Mouse (Mus musculus): ENCODE measurements around the gene Dmxl2.

The Dmxl2 gene

DNA sequence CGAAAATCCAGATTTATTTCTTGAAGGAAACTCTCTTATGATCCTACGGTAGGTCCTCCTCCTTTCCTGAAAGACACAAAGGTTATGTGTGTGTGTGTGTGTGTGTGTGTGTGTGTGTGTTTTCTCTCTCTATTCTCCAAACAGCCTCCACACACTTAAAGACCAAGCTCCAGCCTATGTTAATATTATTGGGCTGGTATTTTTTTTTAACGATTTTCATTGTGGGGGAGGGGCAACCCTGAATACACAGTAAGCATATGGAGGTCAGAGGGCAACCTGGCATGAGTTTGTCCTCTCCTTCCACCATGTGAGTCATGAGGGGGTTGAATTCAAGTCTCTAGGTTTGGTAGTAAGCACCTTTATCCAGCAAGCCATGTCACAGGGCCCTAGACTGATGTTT, 1.6 kb downstream of the Dmxl2 start:
- no peak for DNase-seq (ENCODE audit: low spot score in 2 of 2)

- no peak for DNase-seq (ENCODE audit: low spot score in 2 of 2)
These were observed 2.1 kb downstream of the Dmxl2 start for GRCm38 (mm10) chr9:54499291-54499690.

DNA sequence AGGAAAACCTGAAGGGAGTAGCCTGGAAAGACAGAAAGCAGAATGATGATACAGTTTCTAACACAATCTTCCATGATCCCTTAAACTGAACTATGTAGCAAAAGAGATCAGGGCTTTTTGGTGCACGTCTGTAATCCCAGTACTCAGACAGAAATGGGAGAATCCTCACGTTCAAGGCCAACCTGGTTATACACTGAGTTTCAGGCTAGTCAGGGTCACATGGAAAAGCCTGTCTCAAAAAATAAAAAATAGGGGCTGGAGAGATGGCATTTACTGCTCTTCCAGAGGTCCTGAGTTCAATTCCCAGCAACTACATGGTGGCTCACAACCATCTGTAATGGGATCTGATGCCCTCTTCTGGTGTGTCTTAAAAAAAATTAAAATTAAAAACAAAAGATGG, 11.0 kb downstream of the Dmxl2 start:
- no peak for DNase-seq (ENCODE audit: low spot score in 2 of 2)

DNA sequence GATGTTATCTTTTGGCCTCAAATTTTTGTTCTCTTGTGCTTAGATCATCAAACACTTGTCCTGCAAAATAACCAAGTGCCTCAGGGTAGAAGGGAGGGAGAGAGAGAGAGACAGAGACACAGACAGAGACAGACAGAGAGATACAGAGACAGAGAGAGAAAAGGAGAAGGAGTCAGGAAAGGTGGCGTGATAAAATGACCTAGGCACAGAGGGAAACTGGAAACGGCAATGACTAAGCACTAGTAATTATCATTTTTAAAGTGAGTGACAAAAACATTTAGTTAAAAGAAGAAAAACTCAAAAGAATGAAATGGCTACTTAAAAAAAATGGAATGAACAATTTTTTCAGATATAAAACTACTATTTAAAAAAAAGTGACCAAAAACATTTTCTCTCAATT, 11.8 kb downstream of the Dmxl2 start:
- no peak for DNase-seq (ENCODE audit: low spot score in 2 of 2)

DNA sequence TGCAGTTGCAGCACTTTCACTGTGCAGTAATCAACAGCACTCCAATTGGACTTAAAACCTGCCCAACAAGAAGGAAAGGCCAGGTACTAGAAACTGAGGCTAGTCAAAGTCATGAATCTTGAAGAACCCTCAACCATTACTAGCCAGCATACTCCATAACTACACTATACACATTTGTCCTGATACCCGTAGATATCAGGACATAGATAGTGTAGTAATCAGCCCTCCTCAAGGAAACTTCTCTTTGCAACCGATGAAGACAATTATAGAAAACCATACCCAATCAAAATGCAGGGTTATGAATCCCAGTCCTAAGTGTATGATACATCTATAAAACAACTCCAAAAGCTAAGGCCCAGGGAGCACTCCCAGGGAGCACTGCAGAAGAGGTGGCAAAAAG, 16.5 kb downstream of the Dmxl2 start:
- no peak for DNase-seq (ENCODE audit: low spot score in 2 of 2)

- no peak for DNase-seq (ENCODE audit: low spot score in 2 of 2)
These were observed 18.2 kb downstream of the Dmxl2 start for GRCm38 (mm10) chr9:54483215-54483614.

GRCm38 (mm10) chr9:54482763-54483162, 18.7 kb downstream of the Dmxl2 start:
- no peak for DNase-seq (ENCODE audit: low spot score in 2 of 2)

GRCm38 (mm10) chr9:54479054-54479453, 22.4 kb downstream of the Dmxl2 start:
- no peak for DNase-seq (ENCODE audit: low spot score in 2 of 2)

GRCm38 (mm10) chr9:54478117-54478516, 23.3 kb downstream of the Dmxl2 start:
- DNase-seq (ENCODE audit: low spot score in 2 of 2): no peak

GRCm38 (mm10) chr9:54474546-54474945, 26.9 kb downstream of the Dmxl2 start:
- DNase-seq (ENCODE audit: low spot score in 2 of 2): no peak

DNA sequence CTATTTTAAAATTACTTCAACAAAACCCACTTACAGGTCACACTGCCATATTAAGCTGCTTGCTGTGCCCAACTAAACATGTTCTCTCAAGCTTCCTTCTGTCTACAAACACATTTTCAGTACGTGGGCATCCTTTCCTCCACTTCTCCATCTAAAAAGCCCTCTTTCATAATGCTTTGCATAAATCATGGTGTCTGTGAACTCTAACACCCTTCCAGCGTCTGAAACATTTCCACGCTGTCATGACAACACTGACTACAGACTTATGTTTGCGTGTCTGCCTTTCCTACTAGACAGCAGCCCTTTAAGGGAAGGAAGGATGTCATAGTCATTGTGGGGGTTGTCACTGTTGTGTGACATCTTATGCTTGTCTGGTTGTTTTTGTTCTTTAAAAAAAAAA, 27.4 kb downstream of the Dmxl2 start:
- DNase-seq (ENCODE audit: low spot score in 2 of 2): no peak

GRCm38 (mm10) chr9:54472784-54473183, 28.6 kb downstream of the Dmxl2 start:
- DNase-seq (ENCODE audit: low spot score in 2 of 2): no peak

GRCm38 (mm10) chr9:54469339-54469738, 32.1 kb downstream of the Dmxl2 start:
- DNase-seq (ENCODE audit: low spot score in 2 of 2): no peak

DNA sequence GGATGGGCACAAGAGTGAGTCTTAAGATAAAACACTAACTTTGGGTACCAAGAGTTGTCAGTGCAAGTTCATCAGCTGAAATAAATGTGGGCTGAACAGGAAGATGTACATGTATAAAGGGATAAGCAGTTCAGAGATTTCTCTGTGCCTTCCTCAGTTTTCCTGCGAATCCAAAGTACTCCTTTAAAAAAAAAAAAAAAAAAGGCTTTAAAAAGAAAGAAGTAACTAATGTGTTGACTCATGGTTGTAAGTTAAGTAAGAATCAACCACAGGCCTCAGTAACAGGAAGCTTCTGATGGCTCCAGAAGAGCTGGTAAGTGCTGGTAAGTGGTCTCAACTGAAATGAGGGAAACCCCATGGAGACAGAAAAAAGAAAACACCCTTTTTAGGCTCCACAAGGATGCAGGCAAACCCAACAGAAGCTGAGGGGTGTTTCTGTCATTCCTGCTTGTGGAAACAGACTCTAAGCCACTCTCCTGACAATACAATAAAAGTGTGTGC, 33.9 kb downstream of the Dmxl2 start:
- no peak for DNase-seq (ENCODE audit: low spot score in 2 of 2)

- DNase-seq (ENCODE audit: low spot score in 2 of 2): no peak
These were observed 37.9 kb downstream of the Dmxl2 start for GRCm38 (mm10) chr9:54463483-54464054.

DNA sequence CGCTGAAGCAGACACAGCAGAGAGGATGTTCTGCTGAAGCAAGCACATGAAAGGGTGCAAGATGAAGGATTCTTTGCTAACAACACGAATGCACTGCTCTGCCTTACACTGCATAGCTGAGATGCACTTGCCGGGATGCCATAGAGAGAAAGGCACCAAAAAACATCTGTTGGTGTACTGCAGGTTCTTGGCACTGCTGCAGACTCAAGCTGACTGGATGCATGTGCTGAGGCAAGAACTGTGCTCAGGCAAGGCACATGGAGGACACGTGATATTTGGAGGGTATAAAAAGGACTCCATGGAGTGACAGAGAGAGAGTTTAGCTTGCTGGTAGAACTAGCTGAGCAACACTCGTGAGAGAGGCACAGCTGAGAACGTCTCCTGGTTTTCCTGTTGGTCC, 62.4 kb downstream of the Dmxl2 start:
- no peak for DNase-seq (ENCODE audit: low spot score in 2 of 2)

DNA sequence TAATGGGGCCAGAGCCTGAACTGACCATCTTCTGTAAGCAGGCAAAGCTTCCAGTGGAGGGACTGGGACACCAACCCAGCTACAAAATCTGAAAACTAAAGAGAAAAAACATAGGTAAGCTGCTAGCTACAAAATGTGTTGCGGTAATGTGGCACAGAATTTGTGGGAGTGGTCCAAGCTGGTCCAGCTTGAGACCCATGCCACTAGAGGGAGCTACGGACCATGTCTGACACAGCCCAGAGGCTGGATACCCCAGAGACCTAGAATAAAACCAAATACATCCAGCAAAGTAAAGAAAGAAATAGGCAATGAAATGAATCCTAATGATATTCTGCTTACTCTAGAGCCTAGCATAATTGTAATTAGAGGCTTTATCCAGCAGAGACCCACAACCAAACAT, 63.2 kb downstream of the Dmxl2 start:
- DNase-seq (ENCODE audit: low spot score in 2 of 2): peak in 1 of 2 experiments; percentile 55

DNA sequence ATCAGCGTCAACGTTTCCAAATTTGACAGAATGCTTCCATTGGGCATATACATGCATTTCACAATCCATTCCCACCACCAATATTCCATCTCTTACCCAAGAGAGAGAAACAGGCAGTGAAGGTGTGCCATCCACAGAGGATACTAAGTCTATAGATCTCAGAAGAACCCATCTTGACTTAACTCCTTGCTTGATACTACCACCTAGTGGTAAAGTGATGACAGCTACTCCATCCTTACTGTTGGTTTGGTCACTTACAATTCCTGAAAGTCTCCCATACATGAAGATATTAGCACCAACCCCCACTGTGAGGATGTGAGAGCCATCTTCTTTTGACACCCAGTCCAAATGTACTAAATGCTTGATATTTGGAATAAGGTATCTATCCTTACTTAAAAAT, 85.2 kb downstream of the Dmxl2 start:
- no peak for DNase-seq (ENCODE audit: low spot score in 2 of 2)

GRCm38 (mm10) chr9:54356756-54357155, 144.7 kb downstream of the Dmxl2 start:
- DNase-seq (ENCODE audit: low spot score in 2 of 2): no peak

- DNase-seq (ENCODE audit: low spot score in 2 of 2): no peak
These were observed 159.4 kb downstream of the Dmxl2 start for GRCm38 (mm10) chr9:54342026-54342425.

- DNase-seq (ENCODE audit: low spot score in 2 of 2): peak; percentile 31 to 68
These were observed 164.8 kb downstream of the Dmxl2 start for GRCm38 (mm10) chr9:54336532-54337144.

GRCm38 (mm10) chr9:54335582-54335981, 165.8 kb downstream of the Dmxl2 start:
- DNase-seq (ENCODE audit: low spot score in 2 of 2): no peak

- DNase-seq (ENCODE audit: low spot score in 2 of 2): no peak
These were observed 172.2 kb downstream of the Dmxl2 start for GRCm38 (mm10) chr9:54329201-54329600.

DNA sequence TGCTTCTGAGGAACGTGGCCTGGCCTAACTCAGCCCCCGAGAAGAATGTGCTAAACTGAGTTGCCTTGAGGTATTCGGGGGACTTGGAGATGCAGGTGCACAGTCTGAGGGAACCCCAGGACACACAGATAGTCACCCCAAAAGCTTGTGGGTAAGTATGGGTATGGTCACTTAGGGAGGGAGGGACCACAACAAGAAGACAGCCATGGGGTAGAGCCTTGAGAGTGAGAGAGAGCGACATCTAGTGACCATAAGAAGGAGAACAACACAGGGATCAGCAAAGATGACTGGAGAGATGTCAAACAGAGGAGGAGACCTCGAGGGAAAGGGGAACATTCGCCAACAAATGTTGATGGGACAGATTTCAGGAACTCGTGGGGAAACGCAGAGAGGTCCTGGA, 178.0 kb downstream of the Dmxl2 start:
- DNase-seq (ENCODE audit: low spot score in 2 of 2): no peak

Measured in cerebellum, postnatal 4 days (tissue).